In the genomic region with DNA sequence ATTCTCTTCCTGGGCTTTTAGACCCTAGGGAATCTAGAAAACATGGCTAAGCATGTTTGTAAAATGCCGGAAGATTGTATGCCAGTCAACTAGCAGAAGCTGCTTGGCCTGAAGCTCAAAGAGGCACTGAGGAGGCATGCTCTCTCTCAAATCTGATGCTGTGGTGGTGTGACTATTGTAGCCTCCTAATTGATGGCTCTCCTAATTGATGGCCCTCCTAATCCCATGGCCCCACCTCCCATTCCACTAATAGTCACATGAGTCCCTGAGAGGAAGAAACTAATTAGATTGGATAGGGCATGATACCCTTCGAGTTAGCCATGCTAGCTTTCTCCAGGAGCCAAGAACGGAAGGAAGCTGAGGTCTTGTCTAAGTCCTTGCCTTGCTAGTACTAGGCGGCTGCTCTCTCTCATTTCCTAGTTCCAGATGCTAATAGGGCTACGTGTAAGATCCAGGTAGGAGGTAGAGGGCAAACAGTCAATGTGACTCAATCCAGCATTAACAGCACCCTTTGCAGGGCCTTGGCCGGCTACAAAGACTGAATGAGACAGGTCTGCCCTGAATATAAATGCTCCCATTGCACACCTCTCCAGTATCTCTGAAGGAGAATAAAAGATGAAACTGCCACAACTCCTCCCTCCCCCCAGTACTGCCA, we compare ENCODE assay signal across 10 mouse cellular contexts. TPM values are rescaled to one million over a fixed set of nuclear protein-coding genes. Genes with fewer than 3 reads are reported as not detected.
DNase-seq lines count a peak whose midpoint lies in the region; ATAC-seq and TF ChIP-seq lines count a peak whose summit lies in the region.
"Had no signal": no experiment of that assay in that cellular context is flagged by ENCODE, and none has a peak within 500 bp of the region (broad histone marks: within the 10 kb centered on the region; RNA-seq: fewer than 3 reads in every experiment).

No protein-coding gene starts in this region.

- H3K36me3 ChIP-seq in hindbrain, embryonic 10.5 days = no peaks in the 10 kb centered on the region
- H3K36me3 ChIP-seq in hindbrain, postnatal 0 days (ENCODE audit: insufficient read depth, low read length) = no peaks in the 10 kb centered on the region
- H3K36me3 ChIP-seq in hindbrain, embryonic 11.5 days (ENCODE audit: control insufficient read depth, insufficient read depth, low read length) = no peaks in the 10 kb centered on the region
- H3K36me3 ChIP-seq in neural tube, embryonic 14.5 days (ENCODE audit: control insufficient read depth, insufficient read depth, low read length) = no peaks in the 10 kb centered on the region
- H3K36me3 ChIP-seq: G1E had no signal

- TF ChIP-seq CTCF in hindbrain, postnatal 0 days (IDR thresholded peaks at IDR 0.05; ENCODE audit: low read depth) = no peak
- no peak for TF ChIP-seq CTCF in left cerebral cortex, adult 2 months (IDR thresholded peaks at IDR 0.05)

- H3K9me3 ChIP-seq in hindbrain, embryonic 10.5 days = no peaks in the 10 kb centered on the region
- H3K9me3 ChIP-seq in hindbrain, postnatal 0 days (ENCODE audit: low read length) = no peaks in the 10 kb centered on the region
- H3K9me3 ChIP-seq in hindbrain, embryonic 11.5 days (ENCODE audit: control insufficient read depth, low read length) = no peaks in the 10 kb centered on the region
- no peaks in the 10 kb centered on the region for H3K9me3 ChIP-seq in neural tube, embryonic 14.5 days (ENCODE audit: control insufficient read depth, low read length)
- H3K9me3 ChIP-seq: G1E had no signal

- intact Hi-C loops in left cerebral cortex, adult 2 months (cut with DNase I) = loop anchor here (2.0 to 10.0 kb wide), 5 partner anchors 183 to 821 kb away; a partner anchor contains a TSS

- no peak overlapping the region for H3K4me2 ChIP-seq in hindbrain, postnatal 0 days (ENCODE audit: low read depth, low read length)
- no peak overlapping the region for H3K4me2 ChIP-seq in hindbrain, embryonic 11.5 days (replicated peaks; ENCODE audit: low read depth, low read length)
- H3K4me2 ChIP-seq in neural tube, embryonic 14.5 days (ENCODE audit: low read depth, low read length) = no peak overlapping the region

- peaks cover 59% of the 10 kb centered on the region for H3K4me1 ChIP-seq in hindbrain, embryonic 10.5 days (replicated peaks)
- H3K4me1 ChIP-seq in hindbrain, postnatal 0 days (ENCODE audit: insufficient read depth, low read length) = peaks cover 12% of the 10 kb centered on the region
- peaks cover 13% of the 10 kb centered on the region; the same call in 1 of the 2 replicates for H3K4me1 ChIP-seq in hindbrain, embryonic 11.5 days (replicated peaks; ENCODE audit: control insufficient read depth, insufficient read depth, low read length)
- H3K4me1 ChIP-seq in neural tube, embryonic 14.5 days (ENCODE audit: control insufficient read depth, insufficient read depth, low read length) = peaks cover 19% of the 10 kb centered on the region; the same call in 1 of the 2 replicates

- DNase-seq in cerebellum, adult 11-12 months = peak; percentile 31
- DNase-seq in cerebellum, adult 11 months = no peak
- DNase-seq in hindbrain, embryonic 10.5 days (ENCODE audit: low spot score) = no peak
- DNase-seq in hindbrain, postnatal 0 days (ENCODE audit: low spot score) = no peak
- DNase-seq in hindbrain, embryonic 11.5 days (ENCODE audit: low spot score) = no peak
- no peak for DNase-seq in left cerebral cortex, adult 2 months (ENCODE audit: extremely low spot score in 1 of 2, low spot score in 2 of 2)
- DNase-seq: heart, postnatal 36 days had no signal

- H3K9ac ChIP-seq in hindbrain, postnatal 0 days (replicated peaks; ENCODE audit: low read length) = no peak overlapping the region
- H3K9ac ChIP-seq in hindbrain, embryonic 11.5 days (ENCODE audit: low read depth, low read length) = no peak overlapping the region
- no peak overlapping the region for H3K9ac ChIP-seq in neural tube, embryonic 14.5 days (replicated peaks; ENCODE audit: low read depth, low read length)

- no peak for ATAC-seq in hindbrain, postnatal 0 days
- ATAC-seq in hindbrain, embryonic 11.5 days (ENCODE audit: low FRiP score) = no peak
- no peak for ATAC-seq in neural tube, embryonic 14.5 days (ENCODE audit: low read depth)
- ATAC-seq in activated CD4-positive, CD25-positive, alpha-beta regulatory T cell, adult 4 months = no peak

- no peak overlapping the region for H3K4me3 ChIP-seq in hindbrain, embryonic 10.5 days
- H3K4me3 ChIP-seq in hindbrain, postnatal 0 days (ENCODE audit: low read length) = no peak overlapping the region
- no peak overlapping the region for H3K4me3 ChIP-seq in hindbrain, embryonic 11.5 days (ENCODE audit: low read depth, low read length)
- no peak overlapping the region for H3K4me3 ChIP-seq in neural tube, embryonic 14.5 days (ENCODE audit: low read depth, low read length)
- H3K4me3 ChIP-seq in left cerebral cortex, adult 2 months = no peak overlapping the region

- 86% methylated on average over 6 of the region's 6 CpGs for WGBS in hindbrain, embryonic 10.5 days
- 59% methylated on average over 6 of the region's 6 CpGs for WGBS in hindbrain, postnatal 0 days
- WGBS in hindbrain, embryonic 11.5 days = 74% methylated on average over 6 of the region's 6 CpGs
- WGBS in neural tube, embryonic 14.5 days = 54% methylated on average over 6 of the region's 6 CpGs

- peak overlapping the region; percentile 95 for H3K27ac ChIP-seq in hindbrain, embryonic 10.5 days
- no peak overlapping the region for H3K27ac ChIP-seq in hindbrain, postnatal 0 days
- H3K27ac ChIP-seq in hindbrain, embryonic 11.5 days (ENCODE audit: low read depth, low read length) = peak overlapping the region; percentile 8
- H3K27ac ChIP-seq in neural tube, embryonic 14.5 days (ENCODE audit: low read depth, low read length) = 0 out of 2 replicates have a peak overlapping the region, but pooled peaks have one; percentile 12
- H3K27ac ChIP-seq in left cerebral cortex, adult 2 months = no peak overlapping the region; the same call in 1 of the 2 replicates

- H3K27me3 ChIP-seq in hindbrain, embryonic 10.5 days (ENCODE audit: insufficient read depth, poor library complexity, severe bottlenecking) = no peaks in the 10 kb centered on the region
- no peaks in the 10 kb centered on the region for H3K27me3 ChIP-seq in hindbrain, postnatal 0 days (ENCODE audit: insufficient read depth, low read length)
- no peaks in the 10 kb centered on the region for H3K27me3 ChIP-seq in hindbrain, embryonic 11.5 days (ENCODE audit: control insufficient read depth, insufficient read depth, low read length)
- no peaks in the 10 kb centered on the region for H3K27me3 ChIP-seq in neural tube, embryonic 14.5 days (ENCODE audit: control insufficient read depth, insufficient read depth, low read length)

RNA-seq across cellular contexts. Expression of a gene that starts 31.8 kb away (rescaled TPM):
- polyA plus RNA-seq in hindbrain, embryonic 10.5 days (2016; fragmentation: Nextera tagmentation; extraction: Ambion mirVana) = 47.6 and 54.3 TPM in 2 replicates
- 23.0 and 31.3 TPM in 2 replicates for total RNA-seq in hindbrain, postnatal 0 days (2014; rRNA removed)
- 99.2 and 100 TPM in 2 replicates for polyA plus RNA-seq in hindbrain, postnatal 0 days (2015; fragmentation: Nextera tagmentation; extraction: Ambion mirVana)
- 54.0 and 60.0 TPM in 2 replicates for polyA plus RNA-seq in hindbrain, embryonic 11.5 days (2014; fragmentation: Nextera tagmentation; extraction: Ambion mirVana)
- polyA plus RNA-seq in neural tube, embryonic 14.5 days (2014; fragmentation: Nextera tagmentation; extraction: Ambion mirVana) = 69.3 and 73.0 TPM in 2 replicates
- 10 to 100 TPM; 47.3 to 60.5 TPM for polyA plus RNA-seq in activated CD4-positive, CD25-positive, alpha-beta regulatory T cell, adult 4 months (2017; shearing (Covaris generic))
- total RNA-seq in left cerebral cortex, adult 2 months (2021) = 10 to 100 TPM; 68.5 to 69.7 TPM

Comparison
In these comparisons a context has a peak if more than half of its experiments do, and no peak if none do; other contexts are left out.
1. H3K27ac ChIP-seq: peak in hindbrain, embryonic 10.5 days (single experiment), hindbrain, embryonic 11.5 days (single experiment) and neural tube, embryonic 14.5 days (single experiment); none in hindbrain, postnatal 0 days (single experiment) and left cerebral cortex, adult 2 months (single experiment).